Comparison of ENCODE assay signal across 32 mouse cellular contexts in genomic region chr11:62369924-62370323, GRCm38 (mm10).
"Had no signal": no experiment of that assay in that cellular context is flagged by ENCODE, and none has a peak within 500 bp of the region (broad histone marks: within the 10 kb centered on the region; RNA-seq: fewer than 3 reads in every experiment).

No protein-coding gene starts in this region.

- H3K4me3 ChIP-seq: limb, embryonic 10.5 days; limb, embryonic 12.5 days; limb, embryonic 13.5 days; limb, embryonic 15.5 days; liver, embryonic 12.5 days; liver, embryonic 13.5 days; liver, embryonic 15.5 days; lung, embryonic 15.5 days; megakaryocyte, embryonic 14.5 days; midbrain, embryonic 10.5 days; midbrain, embryonic 12.5 days; midbrain, embryonic 13.5 days; midbrain, embryonic 15.5 days; myocyte; neural tube, embryonic 12.5 days had no signal

- H3K27me3 ChIP-seq: limb, embryonic 12.5 days; limb, embryonic 13.5 days; limb, embryonic 15.5 days; liver, embryonic 12.5 days; liver, embryonic 13.5 days; liver, embryonic 15.5 days; lung, embryonic 15.5 days; megakaryocyte, embryonic 14.5 days; midbrain, embryonic 12.5 days; midbrain, embryonic 13.5 days; midbrain, embryonic 15.5 days; neural tube, embryonic 12.5 days had no signal

- DNase-seq: left cerebral cortex, postnatal 4 days; liver; liver, embryonic 13.5 days; liver, postnatal 0 days; lung, adult 18-20 months; lung, adult 2 months; lung, embryonic 14.5 days; lung, postnatal 10 days; lung, postnatal 14 days; lung, postnatal 36 days; lung, postnatal 4 days; midbrain, embryonic 14.5 days had no signal

- H3K4me2 ChIP-seq: limb, embryonic 12.5 days; limb, embryonic 13.5 days; limb, embryonic 15.5 days; liver, embryonic 11.5 days; liver, embryonic 12.5 days; liver, embryonic 13.5 days; liver, embryonic 15.5 days; lung, embryonic 14.5 days; lung, embryonic 15.5 days; midbrain, embryonic 11.5 days; midbrain, embryonic 12.5 days; midbrain, embryonic 13.5 days; midbrain, embryonic 15.5 days; neural tube, embryonic 12.5 days had no signal

- H3K9ac ChIP-seq: limb, embryonic 12.5 days; limb, embryonic 13.5 days; limb, embryonic 15.5 days; liver, embryonic 12.5 days; liver, embryonic 13.5 days; liver, embryonic 14.5 days; liver, embryonic 15.5 days; liver, postnatal 0 days; lung, embryonic 14.5 days; lung, embryonic 15.5 days; midbrain, embryonic 12.5 days; midbrain, embryonic 13.5 days; midbrain, embryonic 15.5 days; neural tube, embryonic 12.5 days had no signal

- H3K4me1 ChIP-seq: limb, embryonic 10.5 days; limb, embryonic 12.5 days; limb, embryonic 13.5 days; limb, embryonic 15.5 days; liver, embryonic 12.5 days; liver, embryonic 13.5 days; liver, embryonic 15.5 days; lung, embryonic 15.5 days; midbrain, embryonic 10.5 days; midbrain, embryonic 12.5 days; midbrain, embryonic 13.5 days; midbrain, embryonic 15.5 days; neural tube, embryonic 12.5 days had no signal

- H3K9me3 ChIP-seq: limb, embryonic 10.5 days; limb, embryonic 12.5 days; limb, embryonic 13.5 days; limb, embryonic 15.5 days; liver, embryonic 12.5 days; liver, embryonic 13.5 days; liver, embryonic 15.5 days; lung, embryonic 15.5 days; megakaryocyte, embryonic 14.5 days; midbrain, embryonic 10.5 days; midbrain, embryonic 12.5 days; midbrain, embryonic 13.5 days; midbrain, embryonic 15.5 days; neural tube, embryonic 12.5 days had no signal

- ATAC-seq: liver, embryonic 12.5 days; liver, postnatal 0 days; lung, postnatal 0 days; midbrain, embryonic 13.5 days; midbrain, embryonic 15.5 days; midbrain, embryonic 16.5 days had no signal

- H3K27ac ChIP-seq: limb, embryonic 10.5 days; limb, embryonic 12.5 days; limb, embryonic 13.5 days; limb, embryonic 15.5 days; liver, embryonic 12.5 days; liver, embryonic 13.5 days; liver, embryonic 14.5 days; liver, embryonic 15.5 days; lung, embryonic 15.5 days; macrophage; midbrain, embryonic 10.5 days; midbrain, embryonic 12.5 days; midbrain, embryonic 13.5 days; midbrain, embryonic 15.5 days; neural tube, embryonic 12.5 days had no signal
